Mouse (Mus musculus): Measurements from ENCODE around the gene Slc22a3. TPM values are rescaled to one million over a fixed set of nuclear protein-coding genes. Genes with fewer than 3 reads are reported as not detected.

The Slc22a3 gene
- polyA plus RNA-seq, 1 experiment, result 0.11 TPM

GRCm38 (mm10) chr17:12451234-12451633 is 56.3 kb downstream of the Slc22a3 start:
- no peaks in the 10 kb centered on the region for H3K4me1 ChIP-seq (ENCODE audit: control insufficient read depth, insufficient read depth, low read length)
- no peaks in the 10 kb centered on the region for H3K27me3 ChIP-seq (ENCODE audit: control insufficient read depth, insufficient read depth, low read length)
- TF ChIP-seq POLR2A (IDR thresholded peaks at IDR 0.05; ENCODE audit: control insufficient read depth, low read depth, low read length) (no peak), CTCF (IDR thresholded peaks at IDR 0.05; ENCODE audit: control insufficient read depth, insufficient read depth, insufficient replicate concordance, low read depth, low read length) (no peak)
- no peak overlapping the region for H3K4me3 ChIP-seq (ENCODE audit: control insufficient read depth, low read depth, low read length)
- H3K36me3 ChIP-seq (ENCODE audit: control insufficient read depth, insufficient read depth, low read length), result no peaks in the 10 kb centered on the region
- H3K27ac ChIP-seq (ENCODE audit: control insufficient read depth, insufficient read depth, low read depth, low read length), result no peak overlapping the region

DNA sequence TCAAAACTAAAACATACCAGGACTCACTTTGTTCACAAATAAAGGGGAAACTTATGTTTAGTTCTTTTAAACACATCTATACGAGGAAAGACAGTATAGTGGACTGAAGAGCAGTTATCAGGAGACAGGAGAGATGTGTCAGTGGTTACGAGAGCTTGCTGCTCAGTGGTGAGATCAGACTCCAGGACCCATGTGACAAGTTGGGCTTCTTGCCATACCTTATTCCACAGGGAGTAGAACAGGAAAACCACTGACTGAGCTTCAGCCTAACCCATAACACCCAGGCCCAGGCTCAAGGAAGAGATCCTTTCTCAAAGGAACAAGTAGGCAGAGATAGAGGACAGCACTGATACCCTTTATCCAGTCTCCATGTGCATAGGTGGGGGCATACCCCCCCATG is 62.9 kb downstream of the Slc22a3 start:
- Histone ChIP-seq H3K27me3 (ENCODE audit: control insufficient read depth, insufficient read depth, low read length) (no peaks in the 10 kb centered on the region), H3K27ac (ENCODE audit: control insufficient read depth, insufficient read depth, low read depth, low read length) (no peak overlapping the region), H3K4me1 (ENCODE audit: control insufficient read depth, insufficient read depth, low read length) (no peaks in the 10 kb centered on the region), H3K36me3 (ENCODE audit: control insufficient read depth, insufficient read depth, low read length) (no peaks in the 10 kb centered on the region), H3K4me3 (ENCODE audit: control insufficient read depth, low read depth, low read length) (no peak overlapping the region)
- no peak for TF ChIP-seq POLR2A (IDR thresholded peaks at IDR 0.05; ENCODE audit: control insufficient read depth, low read depth, low read length)
- no peak for TF ChIP-seq CTCF (IDR thresholded peaks at IDR 0.05; ENCODE audit: control insufficient read depth, insufficient read depth, insufficient replicate concordance, low read depth, low read length)

DNA sequence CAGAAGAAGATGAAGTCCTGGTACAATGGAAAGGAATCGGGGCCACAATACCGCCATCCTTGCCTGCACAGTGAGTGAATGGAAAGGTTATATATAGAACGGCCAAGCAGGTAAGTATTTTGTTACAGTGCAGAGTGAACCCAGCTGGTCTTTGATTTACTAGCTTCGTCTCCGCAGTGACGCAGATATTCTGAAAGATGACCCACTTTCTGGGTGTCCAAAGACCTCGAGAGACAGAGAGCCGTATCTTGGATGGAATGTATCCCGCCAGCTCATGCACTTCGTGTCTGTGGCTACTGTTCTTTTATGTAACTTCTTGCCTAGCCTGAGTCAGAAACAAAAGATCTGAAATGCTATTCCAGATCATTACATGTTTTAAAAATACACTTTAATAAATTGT is 69.7 kb downstream of the Slc22a3 start:
- Histone ChIP-seq H3K27ac (ENCODE audit: control insufficient read depth, insufficient read depth, low read depth, low read length) (no peak overlapping the region), H3K4me1 (ENCODE audit: control insufficient read depth, insufficient read depth, low read length) (no peaks in the 10 kb centered on the region), H3K4me3 (ENCODE audit: control insufficient read depth, low read depth, low read length) (no peak overlapping the region), H3K36me3 (ENCODE audit: control insufficient read depth, insufficient read depth, low read length) (no peaks in the 10 kb centered on the region), H3K27me3 (ENCODE audit: control insufficient read depth, insufficient read depth, low read length) (no peaks in the 10 kb centered on the region)
- no peak for TF ChIP-seq CTCF (IDR thresholded peaks at IDR 0.05; ENCODE audit: control insufficient read depth, insufficient read depth, insufficient replicate concordance, low read depth, low read length)
- TF ChIP-seq POLR2A (IDR thresholded peaks at IDR 0.05; ENCODE audit: control insufficient read depth, low read depth, low read length), result no peak

- no peaks in the 10 kb centered on the region for H3K36me3 ChIP-seq (ENCODE audit: control insufficient read depth, insufficient read depth, low read length)
These were observed 75.8 kb downstream of the Slc22a3 start for GRCm38 (mm10) chr17:12431707-12432106.

GRCm38 (mm10) chr17:12428369-12428768 is 79.1 kb downstream of the Slc22a3 start:
- Histone ChIP-seq H3K4me3 (ENCODE audit: control insufficient read depth, low read depth, low read length) (no peak overlapping the region), H3K4me1 (ENCODE audit: control insufficient read depth, insufficient read depth, low read length) (no peaks in the 10 kb centered on the region), H3K36me3 (ENCODE audit: control insufficient read depth, insufficient read depth, low read length) (no peaks in the 10 kb centered on the region), H3K27ac (ENCODE audit: control insufficient read depth, insufficient read depth, low read depth, low read length) (no peak overlapping the region), H3K27me3 (ENCODE audit: control insufficient read depth, insufficient read depth, low read length) (no peaks in the 10 kb centered on the region)
- TF ChIP-seq POLR2A (IDR thresholded peaks at IDR 0.05; ENCODE audit: control insufficient read depth, low read depth, low read length), result no peak
- TF ChIP-seq CTCF (IDR thresholded peaks at IDR 0.05; ENCODE audit: control insufficient read depth, insufficient read depth, insufficient replicate concordance, low read depth, low read length), result no peak

More at GRCm38 (mm10) chr17:12431707-12432106, 75.8 kb downstream of the Slc22a3 start:
- H3K27ac ChIP-seq (ENCODE audit: control insufficient read depth, insufficient read depth, low read depth, low read length), result no peak overlapping the region
- no peaks in the 10 kb centered on the region for H3K27me3 ChIP-seq (ENCODE audit: control insufficient read depth, insufficient read depth, low read length)
- TF ChIP-seq POLR2A (IDR thresholded peaks at IDR 0.05; ENCODE audit: control insufficient read depth, low read depth, low read length) (no peak), CTCF (IDR thresholded peaks at IDR 0.05; ENCODE audit: control insufficient read depth, insufficient read depth, insufficient replicate concordance, low read depth, low read length) (no peak)
- H3K4me3 ChIP-seq (ENCODE audit: control insufficient read depth, low read depth, low read length), result no peak overlapping the region
- no peaks in the 10 kb centered on the region for H3K4me1 ChIP-seq (ENCODE audit: control insufficient read depth, insufficient read depth, low read length)

- Histone ChIP-seq H3K27me3 (ENCODE audit: control insufficient read depth, insufficient read depth, low read length) (no peaks in the 10 kb centered on the region), H3K4me1 (ENCODE audit: control insufficient read depth, insufficient read depth, low read length) (no peaks in the 10 kb centered on the region), H3K4me3 (ENCODE audit: control insufficient read depth, low read depth, low read length) (no peak overlapping the region), H3K36me3 (ENCODE audit: control insufficient read depth, insufficient read depth, low read length) (no peaks in the 10 kb centered on the region), H3K27ac (ENCODE audit: control insufficient read depth, insufficient read depth, low read depth, low read length) (no peak overlapping the region)
- TF ChIP-seq POLR2A (IDR thresholded peaks at IDR 0.05; ENCODE audit: control insufficient read depth, low read depth, low read length), result no peak
- TF ChIP-seq CTCF (IDR thresholded peaks at IDR 0.05; ENCODE audit: control insufficient read depth, insufficient read depth, insufficient replicate concordance, low read depth, low read length), result no peak
These were observed 80.3 kb downstream of the Slc22a3 start for GRCm38 (mm10) chr17:12427156-12427555.

DNA sequence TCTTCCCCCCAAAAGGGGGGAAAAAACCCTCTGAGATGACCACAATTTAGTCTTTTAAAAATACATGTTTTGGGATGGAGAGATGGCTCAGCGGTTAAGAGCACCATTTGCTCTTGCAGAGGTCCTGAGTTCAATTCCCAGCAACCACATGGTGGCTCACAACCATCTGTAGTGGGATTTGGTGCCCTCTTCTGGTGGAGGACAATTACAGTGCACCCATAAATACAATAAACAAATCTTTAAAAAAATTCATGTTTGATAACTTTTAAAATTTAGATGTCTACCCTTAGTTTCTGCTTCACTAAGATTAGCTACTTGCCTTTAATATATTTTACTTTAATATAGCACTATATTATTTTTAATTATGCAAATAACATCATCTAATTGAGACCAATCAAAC is 85.4 kb downstream of the Slc22a3 start:
- no peaks in the 10 kb centered on the region for H3K27me3 ChIP-seq (ENCODE audit: control insufficient read depth, insufficient read depth, low read length)
- TF ChIP-seq CTCF (IDR thresholded peaks at IDR 0.05; ENCODE audit: control insufficient read depth, insufficient read depth, insufficient replicate concordance, low read depth, low read length), result no peak
- no peak for TF ChIP-seq POLR2A (IDR thresholded peaks at IDR 0.05; ENCODE audit: control insufficient read depth, low read depth, low read length)
- H3K4me3 ChIP-seq (ENCODE audit: control insufficient read depth, low read depth, low read length), result no peak overlapping the region
- H3K36me3 ChIP-seq (ENCODE audit: control insufficient read depth, insufficient read depth, low read length), result no peaks in the 10 kb centered on the region
- peaks cover 3% of the 10 kb centered on the region for H3K4me1 ChIP-seq (ENCODE audit: control insufficient read depth, insufficient read depth, low read length)
- no peak overlapping the region for H3K27ac ChIP-seq (ENCODE audit: control insufficient read depth, insufficient read depth, low read depth, low read length)
